Mouse (Mus musculus) megakaryocyte, embryonic 14.5 days (primary cell): ENCODE data around the gene Epb41l4b.

Source experiments
- FLI1 ChIP-seq: IDR thresholded peaks from 2 replicates; pipeline ENCODE4 v1.6.1; 2012; ENCODE audit warnings: low read length, inconsistent platforms, mixed read lengths
- GATA1 ChIP-seq: IDR thresholded peaks from 3 replicates; pipeline ENCODE4 v1.6.1; 2012; ENCODE audit warnings: mixed read lengths, low read length, inconsistent platforms, borderline replicate concordance

DNA sequence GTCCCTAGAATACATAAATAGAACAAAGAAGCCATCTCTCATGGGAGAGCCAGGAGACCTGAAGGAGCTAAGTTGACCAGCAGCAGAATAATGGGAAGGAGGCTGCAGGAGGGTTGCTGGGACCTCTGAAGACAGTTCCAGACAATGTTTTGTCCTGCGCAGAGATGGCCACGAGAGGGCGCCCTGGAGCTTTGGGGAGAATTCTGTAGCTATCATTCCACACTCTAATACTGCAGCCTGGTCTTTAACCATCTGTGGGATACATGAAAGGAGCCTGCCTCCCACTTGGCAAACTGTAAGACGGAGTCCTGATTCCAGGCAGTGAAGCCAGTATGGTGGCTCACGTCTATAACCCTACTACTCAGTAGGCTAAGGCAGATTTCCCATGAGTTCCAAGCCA lies 126.0 kb downstream of the Epb41l4b start:
- no peak for TF ChIP-seq FLI1
- no peak for TF ChIP-seq GATA1
